Mouse (Mus musculus) kidney, postnatal 0 days (tissue): Measurements from ENCODE around the gene Dlx1. TPM values are rescaled to one million over a fixed set of nuclear protein-coding genes. Genes with fewer than 3 reads are reported as not detected.

Source experiments
- ATAC-seq: fragments of 200-750 bp; cut with Nextera tagmentation; replicated peaks from 2 replicates; pipeline ENCODE4 v1.8.0; 2017; ENCODE audit warnings: low read depth, moderate number of reproducible peaks, moderate TSS enrichment, moderate library complexity; ENCODE audit not compliant: low FRiP score
- DNase-seq: peaks from one replicate; pipeline ENCODE4 v3.0.0-alpha.2; 2016; ENCODE audit warnings: low spot score
- H3K27ac ChIP-seq: fragments of 300-500 bp; sonication (generic); 2 replicates; pipeline ENCODE4 v1.5.1; 2014; ENCODE audit warnings: mild to moderate bottlenecking
- H3K27me3 ChIP-seq: fragments of 300-500 bp; sonication (generic); 2 replicates; pipeline ENCODE4 v1.6.1; 2014; ENCODE audit warnings: low read length, mixed read lengths; ENCODE audit not compliant: insufficient read depth
- H3K36me3 ChIP-seq: fragments of 300-500 bp; sonication (generic); 2 replicates; pipeline ENCODE4 v1.6.1; 2014; ENCODE audit warnings: low read length, mixed read lengths; ENCODE audit not compliant: insufficient read depth
- H3K4me1 ChIP-seq: fragments of 300-500 bp; sonication (generic); replicated peaks from 2 replicates; pipeline ENCODE4 v1.6.1; 2014; ENCODE audit warnings: antibody characterized with exemption, low read length, mixed read lengths; ENCODE audit not compliant: insufficient read depth
- H3K4me2 ChIP-seq: fragments of 300-500 bp; sonication (generic); 2 replicates; pipeline ENCODE4 v1.6.1; 2014; ENCODE audit warnings: mild to moderate bottlenecking, low read length, moderate library complexity, mixed read lengths
- H3K4me3 ChIP-seq: fragments of 300-500 bp; sonication (generic); replicated peaks from 2 replicates; pipeline ENCODE4 v1.5.1; 2014; ENCODE audit warnings: low read depth, low read length
- H3K9ac ChIP-seq: fragments of 300-500 bp; sonication (generic); 2 replicates; pipeline ENCODE4 v1.6.1; 2014; ENCODE audit warnings: low read depth, low read length
- H3K9me3 ChIP-seq: fragments of 300-500 bp; sonication (generic); replicated peaks from 2 replicates; pipeline ENCODE4 v1.6.1; 2016; ENCODE audit warnings: low read length, inconsistent platforms, mixed read lengths
- CTCF ChIP-seq: IDR thresholded peaks from 2 replicates; pipeline ENCODE4 v1.5.1; 2016; ENCODE audit warnings: antibody characterized with exemption, low read depth, mild to moderate bottlenecking, moderate library complexity
- WGBS: fragments of 180-500 bp; shearing (Covaris S2); extraction: QIAGEN DNeasy Blood & Tissue Kit; methylation state at CpG from one replicate; pipeline ENCODE4 v1.1.7; 2014; 5-methylcytosine and 5-hydroxymethylcytosine counted together
- polyA plus RNA-seq: library from polyadenylated mRNA; unstranded; fragments of >200 nt; fragmentation: Nextera tagmentation; extraction: Ambion mirVana; gene quantifications from 2 replicates; pipeline ENCODE4 v1.2.1, GENCODE M21; 2015

Gene Dlx1
- polyA plus RNA-seq, 1 experiment from 2014 or later: not detected

DNA sequence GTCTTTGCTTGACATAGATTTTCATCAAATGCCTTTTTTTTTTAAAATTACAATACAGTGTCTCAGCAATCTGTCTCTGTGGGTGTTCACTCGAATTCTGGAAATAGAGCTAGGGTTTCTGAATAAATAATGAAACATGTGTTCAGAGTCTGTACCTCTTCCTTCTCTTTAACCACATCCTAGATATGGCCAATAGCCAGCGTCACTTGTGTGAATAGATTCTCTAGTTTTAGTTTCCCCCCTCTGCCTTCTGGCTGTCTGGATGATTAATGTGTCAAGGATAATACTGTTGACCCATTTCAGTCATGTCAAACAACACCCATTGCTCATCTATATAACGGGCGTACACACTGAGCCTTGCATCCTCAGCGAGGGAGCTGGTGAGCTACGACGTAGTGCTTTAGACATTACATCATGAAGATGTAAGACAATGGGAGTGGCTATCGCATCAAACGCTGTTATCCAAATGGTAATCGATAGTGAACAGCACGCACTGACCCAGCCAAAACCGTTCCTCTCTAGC is 34.7 kb upstream of the Dlx1 start:
- no peak for ATAC-seq
- no peaks in the 10 kb centered on the region for H3K36me3 ChIP-seq
- no peaks in the 10 kb centered on the region for H3K9me3 ChIP-seq
- no peak overlapping the region for H3K9ac ChIP-seq
- TF ChIP-seq CTCF: no peak
- WGBS: 71% methylated on average over 12 of the region's 12 CpGs
- H3K4me2 ChIP-seq: no peak overlapping the region
- no peaks in the 10 kb centered on the region for H3K4me1 ChIP-seq
- no peak overlapping the region for H3K4me3 ChIP-seq
- DNase-seq: no peak
- no peak overlapping the region for H3K27ac ChIP-seq
- H3K27me3 ChIP-seq: no peaks in the 10 kb centered on the region

DNA sequence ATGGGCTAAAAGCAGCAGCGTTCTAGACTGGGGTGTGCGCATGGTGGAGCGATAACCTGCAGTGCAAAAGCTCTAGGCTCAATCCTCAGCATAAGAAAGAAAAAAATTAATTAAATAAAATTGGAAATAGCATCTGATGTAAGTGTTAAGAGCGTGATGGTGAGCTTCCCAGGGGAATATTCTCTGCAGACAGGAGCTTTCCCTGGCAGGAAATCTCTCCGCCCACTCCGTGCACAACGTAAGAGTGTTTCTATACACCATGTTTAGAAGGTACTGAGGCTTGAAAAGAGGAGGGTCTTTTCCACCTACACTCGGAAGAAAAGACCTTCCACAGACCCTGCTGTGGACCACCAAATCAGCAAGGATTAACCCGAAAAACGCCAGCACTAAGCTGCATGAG is 33.4 kb upstream of the Dlx1 start:
- no peak overlapping the region for H3K4me3 ChIP-seq
- no peaks in the 10 kb centered on the region for H3K4me1 ChIP-seq
- H3K27ac ChIP-seq: no peak overlapping the region
- H3K4me2 ChIP-seq: no peak overlapping the region
- 70% methylated on average over 10 of the region's 10 CpGs for WGBS
- no peak for TF ChIP-seq CTCF
- no peaks in the 10 kb centered on the region for H3K36me3 ChIP-seq
- no peaks in the 10 kb centered on the region for H3K9me3 ChIP-seq
- H3K27me3 ChIP-seq: no peaks in the 10 kb centered on the region
- H3K9ac ChIP-seq: no peak overlapping the region
- DNase-seq (no peak), ATAC-seq (no peak)

DNA sequence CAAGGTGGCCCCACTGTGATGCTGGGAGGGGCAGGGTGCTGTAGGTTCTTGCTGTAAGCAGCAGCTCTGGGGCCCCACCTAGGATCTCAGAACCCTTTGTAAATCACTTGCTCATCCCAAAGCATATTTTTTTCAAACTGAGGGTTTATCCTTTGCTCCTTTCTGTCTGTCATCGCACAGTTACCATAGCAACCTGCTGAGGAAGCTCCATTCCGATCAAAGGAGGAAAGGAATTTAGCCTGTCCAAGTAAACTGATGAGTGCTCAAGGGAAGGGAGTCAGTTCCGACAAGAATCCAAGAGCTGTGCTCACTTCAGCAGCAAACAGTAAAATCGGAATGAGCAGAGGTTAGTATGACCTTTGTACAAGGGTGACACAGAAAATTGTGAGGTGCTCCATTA is 32.9 kb upstream of the Dlx1 start:
- no peak for DNase-seq
- Histone ChIP-seq H3K4me1 (no peaks in the 10 kb centered on the region), H3K27me3 (no peaks in the 10 kb centered on the region), H3K9me3 (no peaks in the 10 kb centered on the region), H3K4me2 (no peak overlapping the region), H3K9ac (no peak overlapping the region), H3K36me3 (no peaks in the 10 kb centered on the region), H3K27ac (no peak overlapping the region), H3K4me3 (no peak overlapping the region)
- 38% methylated on average over 4 of the region's 4 CpGs for WGBS
- no peak for TF ChIP-seq CTCF
- no peak for ATAC-seq

DNA sequence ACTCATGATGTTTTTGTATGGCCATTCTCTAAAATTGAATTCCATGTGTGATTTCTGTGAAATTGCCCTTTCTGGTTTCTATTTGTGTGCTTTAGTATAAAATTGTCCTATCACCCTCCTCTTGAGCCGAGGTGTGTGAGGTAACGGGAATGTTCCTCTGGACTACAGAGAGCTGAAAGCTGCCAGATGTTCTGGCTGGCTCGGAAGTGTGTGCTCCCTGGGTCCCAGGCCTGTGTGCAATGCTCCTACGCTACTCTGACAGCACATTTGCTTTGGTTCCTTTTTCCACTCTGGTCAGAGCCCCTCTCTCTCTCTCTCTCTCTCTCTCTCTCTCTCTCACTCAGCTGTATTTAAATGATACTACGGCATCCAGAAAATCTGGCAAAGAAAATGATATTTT is 30.7 kb upstream of the Dlx1 start:
- no peaks in the 10 kb centered on the region for H3K36me3 ChIP-seq
- no peak overlapping the region for H3K4me3 ChIP-seq
- TF ChIP-seq CTCF: no peak
- DNase-seq: no peak
- no peaks in the 10 kb centered on the region for H3K4me1 ChIP-seq
- H3K27me3 ChIP-seq: no peaks in the 10 kb centered on the region
- no peak overlapping the region for H3K27ac ChIP-seq
- H3K4me2 ChIP-seq: no peak overlapping the region
- no peak overlapping the region for H3K9ac ChIP-seq
- WGBS: 54% methylated on average over 5 of the region's 5 CpGs
- ATAC-seq: no peak
- no peaks in the 10 kb centered on the region for H3K9me3 ChIP-seq

DNA sequence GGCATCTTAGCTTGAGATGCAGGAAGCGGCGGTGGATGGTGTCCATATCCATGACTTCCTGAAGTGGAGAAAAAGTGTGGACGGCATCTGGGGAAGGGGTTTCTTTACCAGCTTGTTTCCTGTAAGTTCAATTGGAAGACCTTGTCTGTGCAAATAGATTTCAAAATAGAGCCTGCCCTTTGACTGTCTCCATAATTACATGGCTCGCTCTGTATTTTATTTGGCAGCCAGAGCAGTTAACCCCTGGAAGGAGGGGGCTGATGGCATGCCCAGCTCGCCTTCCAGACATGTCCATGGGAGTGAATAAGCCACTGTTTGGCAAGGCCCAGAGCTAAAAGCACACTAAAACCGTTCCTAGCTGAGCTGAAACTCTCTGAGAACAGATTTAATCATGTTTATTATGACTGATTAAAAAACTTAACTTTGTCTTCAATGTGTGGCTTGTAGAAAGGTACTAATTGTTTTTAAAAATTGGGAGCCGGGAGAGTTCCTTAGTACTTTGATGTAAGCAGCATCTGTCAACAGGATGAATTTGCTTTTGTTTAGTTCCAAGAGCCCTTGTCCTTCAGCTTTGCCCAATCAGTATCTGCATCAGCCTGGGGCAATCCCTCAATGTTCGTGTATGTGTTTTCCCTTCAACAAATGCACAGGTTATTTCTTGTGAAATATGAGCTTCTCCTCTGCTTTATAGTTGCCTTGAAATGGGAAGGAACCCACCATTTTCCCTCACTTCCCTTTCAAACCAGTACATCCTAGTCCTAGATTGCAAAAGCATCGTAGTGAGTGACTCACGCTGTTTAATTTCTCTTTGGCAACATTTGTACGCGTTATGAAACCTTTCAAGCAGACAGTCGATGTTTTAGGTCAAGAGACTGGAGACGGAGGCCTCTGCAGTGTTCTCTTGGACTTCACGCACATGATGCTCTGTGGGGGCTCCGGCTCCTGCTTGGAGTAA is 28.4 kb upstream of the Dlx1 start:
- Histone ChIP-seq H3K4me1 (no peaks in the 10 kb centered on the region), H3K27me3 (no peaks in the 10 kb centered on the region), H3K9ac (no peak overlapping the region), H3K4me3 (no peak overlapping the region), H3K36me3 (no peaks in the 10 kb centered on the region), H3K9me3 (no peaks in the 10 kb centered on the region), H3K4me2 (no peak overlapping the region), H3K27ac (no peak overlapping the region)
- DNase-seq (no peak), ATAC-seq (no peak)
- no peak for TF ChIP-seq CTCF
- 66% methylated on average over 16 of the region's 16 CpGs for WGBS

DNA sequence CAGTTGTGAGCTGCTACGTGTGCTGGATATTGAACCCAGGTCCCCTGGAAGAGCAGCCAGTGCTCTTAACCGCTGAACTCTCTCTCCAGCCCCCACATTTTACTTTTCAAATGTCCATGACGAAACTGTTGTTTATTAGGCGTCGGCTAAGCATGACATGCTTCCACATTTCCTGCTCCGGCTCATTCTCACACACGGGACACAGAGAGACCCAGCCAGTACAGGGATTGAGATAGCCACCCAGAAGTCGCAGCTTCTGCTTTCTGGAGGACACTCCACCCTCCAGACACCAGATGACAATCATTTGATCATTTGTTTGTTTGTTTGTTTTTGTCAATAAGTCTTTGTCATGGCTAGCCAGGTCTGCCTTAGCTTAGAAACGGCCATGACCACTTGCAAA is 23.1 kb upstream of the Dlx1 start:
- Histone ChIP-seq H3K4me3 (no peak overlapping the region), H3K27ac (no peak overlapping the region), H3K9ac (no peak overlapping the region), H3K36me3 (no peaks in the 10 kb centered on the region), H3K4me2 (no peak overlapping the region), H3K27me3 (no peaks in the 10 kb centered on the region), H3K9me3 (no peaks in the 10 kb centered on the region), H3K4me1 (no peaks in the 10 kb centered on the region)
- ATAC-seq (no peak), DNase-seq (no peak)
- 56% methylated on average over 9 of the region's 9 CpGs for WGBS
- no peak for TF ChIP-seq CTCF

DNA sequence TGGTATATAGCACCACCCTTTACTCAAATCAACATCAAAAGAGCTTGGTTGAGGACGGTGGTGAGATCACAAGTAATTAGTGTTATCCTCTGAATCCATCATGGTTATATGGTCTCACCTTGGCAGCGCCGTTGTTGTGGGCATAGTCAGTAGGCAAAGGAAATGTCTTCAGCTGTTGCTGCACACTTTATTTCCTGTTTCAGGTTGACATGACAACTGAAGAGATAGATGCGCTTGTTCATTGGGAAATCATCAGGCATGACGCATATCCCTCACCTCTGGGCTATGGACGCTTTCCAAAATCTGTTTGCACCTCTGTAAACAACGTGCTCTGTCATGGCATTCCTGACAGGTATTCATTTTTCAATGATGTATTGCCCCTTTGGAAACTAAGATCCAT is 16.7 kb upstream of the Dlx1 start:
- H3K9me3 ChIP-seq: no peaks in the 10 kb centered on the region
- DNase-seq (no peak), ATAC-seq (no peak)
- H3K36me3 ChIP-seq: no peaks in the 10 kb centered on the region
- H3K27me3 ChIP-seq: no peaks in the 10 kb centered on the region
- no peaks in the 10 kb centered on the region for H3K4me1 ChIP-seq
- no peak overlapping the region for H3K4me2 ChIP-seq
- H3K27ac ChIP-seq: no peak overlapping the region
- 74% methylated on average over 7 of the region's 7 CpGs for WGBS
- no peak overlapping the region for H3K4me3 ChIP-seq
- no peak for TF ChIP-seq CTCF
- no peak overlapping the region for H3K9ac ChIP-seq
